Mouse (Mus musculus) heart, embryonic 14.5 days (tissue): ENCODE results near the gene Snx29. TPM values are rescaled to one million over a fixed set of nuclear protein-coding genes. Genes with fewer than 3 reads are reported as not detected.

Experiments
- ATAC-seq: fragments of 200-750 bp; cut with Nextera tagmentation; 2 replicates; pipeline ENCODE4 v1.8.0; 2017; ENCODE audit warnings: low read depth, moderate TSS enrichment; ENCODE audit not compliant: insufficient number of reproducible peaks, insufficient read depth, low FRiP score
- H3K27ac ChIP-seq, 2 experiments: fragments of 200-500 bp in 1 of 2; fragments of 300-500 bp in 1 of 2; sonication (generic) in 1 of 2; replicated peaks in 1 of 2; 2 replicates each; pipeline ENCODE4 v1.5.1; 2012 to 2014; ENCODE audit warnings: low read depth in 2 of 2, low read length in 2 of 2, control low read depth in 1 of 2, mild to moderate bottlenecking in 1 of 2, mixed read lengths in 1 of 2; ENCODE audit not compliant: control insufficient read depth in 1 of 2, insufficient read depth in 1 of 2
- H3K27me3 ChIP-seq: fragments of 300-500 bp; sonication (generic); 2 replicates; pipeline ENCODE4 v1.6.1; 2014; ENCODE audit warnings: mild to moderate bottlenecking, low read length, control low read depth; ENCODE audit not compliant: control insufficient read depth, insufficient read depth
- H3K36me3 ChIP-seq: fragments of 300-500 bp; sonication (generic); 2 replicates; pipeline ENCODE4 v1.6.1; 2014; ENCODE audit warnings: mild to moderate bottlenecking, control low read depth, low read length, mixed read lengths; ENCODE audit not compliant: control insufficient read depth, insufficient read depth
- H3K4me1 ChIP-seq, 2 experiments: fragments of 200-500 bp in 1 of 2; fragments of 300-500 bp in 1 of 2; sonication (generic) in 1 of 2; 2 replicates each; pipeline ENCODE4 v1.6.1; 2012 to 2014; ENCODE audit warnings: low read length in 2 of 2, control low read depth in 1 of 2, mixed read lengths in 1 of 2; ENCODE audit not compliant: control insufficient read depth in 2 of 2, insufficient read depth in 2 of 2
- H3K4me2 ChIP-seq: fragments of 300-500 bp; sonication (generic); 2 replicates; pipeline ENCODE4 v1.6.1; 2014; ENCODE audit warnings: mild to moderate bottlenecking, low read length
- H3K4me3 ChIP-seq, 2 experiments: fragments of 200-500 bp in 1 of 2; fragments of 300-500 bp in 1 of 2; sonication (generic) in 1 of 2; 2 replicates each; pipeline ENCODE4 v1.5.1; 2012 to 2014; ENCODE audit warnings: low read length in 2 of 2, mild to moderate bottlenecking in 2 of 2, control low read depth in 1 of 2, low read depth in 1 of 2, moderate library complexity in 1 of 2; ENCODE audit not compliant: control insufficient read depth in 1 of 2, insufficient read depth in 1 of 2
- H3K9ac ChIP-seq: fragments of 300-500 bp; sonication (generic); 2 replicates; pipeline ENCODE4 v1.6.1; 2014; ENCODE audit warnings: mild to moderate bottlenecking, low read length
- H3K9me3 ChIP-seq: fragments of 300-500 bp; sonication (generic); 2 replicates; pipeline ENCODE4 v1.6.1; 2016; ENCODE audit warnings: low read length, control low read depth; ENCODE audit not compliant: control insufficient read depth
- WGBS: fragments of 180-500 bp; shearing (Covaris S2); extraction: QIAGEN DNeasy Blood & Tissue Kit; methylation state at CpG from one replicate; pipeline ENCODE4 v1.1.7; 2014; 5-methylcytosine and 5-hydroxymethylcytosine counted together
- polyA plus RNA-seq: library from polyadenylated mRNA; unstranded; fragments of >200 nt; fragmentation: Nextera tagmentation; extraction: Ambion mirVana; gene quantifications from 2 replicates; pipeline ENCODE4 v1.2.1, GENCODE M21; 2014

Snx29 gene
- polyA plus RNA-seq, 1 experiment from 2014 or later = 7.7 TPM

DNA sequence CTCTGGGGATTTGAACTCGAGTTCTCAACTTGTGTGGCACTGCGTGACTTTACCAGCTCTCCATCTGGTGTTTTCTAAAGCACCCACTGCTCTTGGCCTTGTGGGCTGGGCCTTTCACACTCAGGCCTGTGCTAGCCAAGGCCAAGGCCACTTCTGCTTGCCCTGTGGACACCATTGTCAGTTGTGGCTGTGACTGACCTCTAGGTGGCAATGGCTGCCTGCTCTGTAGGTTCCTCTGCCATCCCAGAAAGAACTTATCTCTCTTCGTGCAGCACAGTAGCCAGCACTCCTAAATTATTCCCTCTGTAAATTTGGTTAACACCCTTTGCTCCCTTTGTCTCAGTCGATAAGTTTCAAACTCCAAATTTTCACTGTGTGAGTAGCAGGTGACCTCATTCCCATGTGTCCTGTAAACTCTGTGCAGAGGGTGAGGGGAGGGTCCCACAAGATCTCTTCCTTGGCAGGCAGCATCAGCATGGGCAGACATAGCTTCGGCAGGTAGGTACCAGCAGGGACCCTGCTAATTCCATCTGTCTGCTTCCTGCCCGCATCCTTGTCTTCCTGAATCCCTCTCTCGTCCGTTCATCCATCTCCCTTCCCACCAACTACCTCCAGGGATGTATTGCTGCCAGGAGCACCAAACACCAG is 375.1 kb downstream of the Snx29 start:
- H3K36me3 ChIP-seq = no peaks in the 10 kb centered on the region
- no peak overlapping the region for H3K27ac ChIP-seq
- H3K4me2 ChIP-seq = no peak overlapping the region
- H3K9me3 ChIP-seq = no peaks in the 10 kb centered on the region
- no peak for ATAC-seq
- 54% methylated on average over 8 of the region's 8 CpGs for WGBS
- no peaks in the 10 kb centered on the region for H3K4me1 ChIP-seq
- no peaks in the 10 kb centered on the region for H3K27me3 ChIP-seq
- H3K9ac ChIP-seq = no peak overlapping the region
- H3K4me3 ChIP-seq = no peak overlapping the region

- H3K9me3 ChIP-seq = no peaks in the 10 kb centered on the region
- no peak overlapping the region for H3K4me2 ChIP-seq
Observed at GRCm38 (mm10) chr16:11701579-11701978, 378.9 kb downstream of the Snx29 start.

GRCm38 (mm10) chr16:11704096-11704495 is 381.4 kb downstream of the Snx29 start:
- Histone ChIP-seq H3K4me3 (no peak overlapping the region), H3K36me3 (no peaks in the 10 kb centered on the region), H3K4me1 (peaks cover 0 to 5% of the 10 kb centered on the region in 2 experiments; a peak in 2 of 4 replicates), H3K27ac (no peak overlapping the region), H3K9ac (no peak overlapping the region), H3K27me3 (no peaks in the 10 kb centered on the region), H3K4me2 (no peak overlapping the region), H3K9me3 (no peaks in the 10 kb centered on the region)
- ATAC-seq = no peak
- 45% methylated on average over 5 of the region's 5 CpGs for WGBS

More at GRCm38 (mm10) chr16:11701579-11701978, 378.9 kb downstream of the Snx29 start:
- Histone ChIP-seq H3K27me3 (no peaks in the 10 kb centered on the region), H3K4me3 (no peak overlapping the region), H3K9ac (no peak overlapping the region), H3K4me1 (peaks cover 0 to 5% of the 10 kb centered on the region in 2 experiments; a peak in 2 of 4 replicates), H3K36me3 (no peaks in the 10 kb centered on the region), H3K27ac (no peak overlapping the region)
- 83% methylated on average over 1 of the region's 1 CpGs for WGBS
- no peak for ATAC-seq

DNA sequence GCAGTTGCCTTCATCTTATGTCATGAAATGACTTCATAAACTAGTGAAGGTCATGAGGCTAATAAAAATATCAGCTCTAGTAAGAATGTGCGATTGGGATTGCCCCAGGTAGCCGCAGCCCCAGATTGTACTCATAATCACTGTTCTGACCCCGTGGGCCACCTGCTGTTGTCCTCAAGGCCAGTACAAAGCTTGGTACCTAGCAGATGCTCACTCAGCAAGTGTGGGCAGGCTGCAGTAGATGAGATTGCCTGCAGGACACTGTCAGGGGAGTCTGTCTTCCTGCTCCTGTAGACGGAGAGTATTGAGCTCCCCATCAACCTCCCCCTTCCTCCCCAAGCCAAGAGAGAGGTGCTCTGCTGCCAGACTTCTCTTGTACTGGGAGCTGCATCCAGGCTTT is 382.7 kb downstream of the Snx29 start:
- no peak for ATAC-seq
- Histone ChIP-seq H3K4me2 (no peak overlapping the region), H3K27ac (no peak overlapping the region), H3K4me1 (peaks cover 9 to 10% of the 10 kb centered on the region in 2 experiments; a peak in 3 of 4 replicates), H3K27me3 (no peaks in the 10 kb centered on the region), H3K9ac (no peak overlapping the region), H3K4me3 (no peak overlapping the region), H3K9me3 (no peaks in the 10 kb centered on the region), H3K36me3 (no peaks in the 10 kb centered on the region)
- 71% methylated on average over 4 of the region's 4 CpGs for WGBS

GRCm38 (mm10) chr16:11708097-11708496 is 385.4 kb downstream of the Snx29 start:
- Histone ChIP-seq H3K4me2 (no peak overlapping the region), H3K4me1 (peaks cover 10 to 11% of the 10 kb centered on the region in 2 experiments; a peak in 3 of 4 replicates), H3K27me3 (no peaks in the 10 kb centered on the region), H3K27ac (no peak overlapping the region), H3K36me3 (no peaks in the 10 kb centered on the region), H3K9me3 (no peaks in the 10 kb centered on the region), H3K9ac (no peak overlapping the region), H3K4me3 (no peak overlapping the region)
- ATAC-seq = no peak
- 89% methylated on average over 2 of the region's 2 CpGs for WGBS

GRCm38 (mm10) chr16:11709382-11709781 is 386.7 kb downstream of the Snx29 start:
- H3K4me1 ChIP-seq = peaks cover 6 to 11% of the 10 kb centered on the region in 2 experiments
- H3K36me3 ChIP-seq = no peaks in the 10 kb centered on the region
- WGBS = 72% methylated on average over 4 of the region's 4 CpGs
- no peak overlapping the region for H3K9ac ChIP-seq
- H3K27me3 ChIP-seq = no peaks in the 10 kb centered on the region
- no peak overlapping the region for H3K4me3 ChIP-seq
- no peak for ATAC-seq
- H3K27ac ChIP-seq = peak overlapping the region; percentile 35 to 40; a peak in 2 of 4 replicates
- H3K4me2 ChIP-seq = no peak overlapping the region
- no peaks in the 10 kb centered on the region for H3K9me3 ChIP-seq

DNA sequence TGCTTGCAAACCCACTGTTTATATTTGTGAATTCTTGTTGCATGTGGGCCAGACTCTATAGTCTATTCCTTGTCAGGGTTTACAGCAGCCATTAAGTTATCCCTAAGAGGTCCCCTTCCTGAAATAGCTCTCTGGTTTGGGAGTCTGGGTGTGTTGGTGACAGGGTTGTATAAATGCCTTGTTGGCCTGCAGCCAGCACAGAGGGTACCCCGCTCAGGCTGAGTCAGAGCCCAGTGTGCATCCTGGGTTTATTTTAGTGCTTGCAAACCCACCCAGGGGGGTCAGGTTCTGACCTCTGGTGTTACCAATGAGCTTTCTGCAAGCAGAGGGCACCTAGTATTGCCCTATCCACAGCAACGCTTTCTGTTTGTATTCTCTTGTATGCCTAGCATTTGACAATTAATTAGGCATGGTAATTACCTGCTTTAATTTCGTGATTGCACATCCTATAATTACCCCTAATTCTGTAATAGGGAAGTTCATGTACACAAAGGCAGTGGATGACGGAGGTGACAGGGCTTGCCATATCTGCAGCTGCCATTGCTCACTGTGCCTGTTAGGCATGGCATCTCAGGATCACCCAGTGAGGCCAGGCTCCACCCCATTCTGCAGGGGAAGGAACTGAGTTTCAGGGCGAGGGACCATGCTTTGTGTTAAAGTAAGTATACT is 387.4 kb downstream of the Snx29 start:
- Histone ChIP-seq H3K27me3 (no peaks in the 10 kb centered on the region), H3K4me2 (no peak overlapping the region), H3K9me3 (no peaks in the 10 kb centered on the region), H3K36me3 (no peaks in the 10 kb centered on the region), H3K4me1 (peaks cover 5 to 11% of the 10 kb centered on the region in 2 experiments), H3K4me3 (no peak overlapping the region), H3K27ac (peak overlapping the region; percentile 35 to 40; a peak in 2 of 4 replicates), H3K9ac (no peak overlapping the region)
- ATAC-seq = peak; percentile 48; the same call in 1 of the 2 replicates
- WGBS = 46% methylated on average over 5 of the region's 5 CpGs
